Mouse (Mus musculus) splenic B cell, adult 2 months (primary cell): ENCODE measurements around the gene Pdzd2.

Experiments used
- DNase-seq: peaks from one replicate; pipeline ENCODE4 v3.0.0-alpha.2; 2011; ENCODE audit warnings: low read depth, low spot score
- H3K27me3 ChIP-seq: 2 replicates; pipeline ENCODE4 v1.6.1; 2012; ENCODE audit warnings: mild to moderate bottlenecking, low read length, moderate library complexity, mixed read lengths; ENCODE audit not compliant: control insufficient read depth, poor library complexity, insufficient read depth, severe bottlenecking
- H3K36me3 ChIP-seq: 2 replicates; pipeline ENCODE4 v1.6.1; 2012; ENCODE audit warnings: mild to moderate bottlenecking, low read length, moderate library complexity, mixed read lengths; ENCODE audit not compliant: control insufficient read depth, poor library complexity, insufficient read depth, severe bottlenecking

The Pdzd2 gene

GRCm38 (mm10) chr15:12750963-12751362 is 11.2 kb upstream of the Pdzd2 start:
- H3K36me3 ChIP-seq, result no peaks in the 10 kb centered on the region
- no peak for DNase-seq
- no peaks in the 10 kb centered on the region; the same call in 1 of the 2 replicates for H3K27me3 ChIP-seq

- Histone ChIP-seq H3K27me3 (no peaks in the 10 kb centered on the region; the same call in 1 of the 2 replicates), H3K36me3 (no peaks in the 10 kb centered on the region)
- no peak for DNase-seq
Observed at GRCm38 (mm10) chr15:12749549-12750301, 10.0 kb upstream of the Pdzd2 start.

GRCm38 (mm10) chr15:12742117-12742906 is 2.6 kb upstream of the Pdzd2 start:
- H3K36me3 ChIP-seq, result no peaks in the 10 kb centered on the region
- no peak for DNase-seq
- H3K27me3 ChIP-seq, result no peaks in the 10 kb centered on the region

- Histone ChIP-seq H3K36me3 (no peaks in the 10 kb centered on the region), H3K27me3 (no peaks in the 10 kb centered on the region; the same call in 1 of the 2 replicates)
- no peak for DNase-seq
Observed at GRCm38 (mm10) chr15:12738301-12739093, 1.2 kb downstream of the Pdzd2 start.

DNA sequence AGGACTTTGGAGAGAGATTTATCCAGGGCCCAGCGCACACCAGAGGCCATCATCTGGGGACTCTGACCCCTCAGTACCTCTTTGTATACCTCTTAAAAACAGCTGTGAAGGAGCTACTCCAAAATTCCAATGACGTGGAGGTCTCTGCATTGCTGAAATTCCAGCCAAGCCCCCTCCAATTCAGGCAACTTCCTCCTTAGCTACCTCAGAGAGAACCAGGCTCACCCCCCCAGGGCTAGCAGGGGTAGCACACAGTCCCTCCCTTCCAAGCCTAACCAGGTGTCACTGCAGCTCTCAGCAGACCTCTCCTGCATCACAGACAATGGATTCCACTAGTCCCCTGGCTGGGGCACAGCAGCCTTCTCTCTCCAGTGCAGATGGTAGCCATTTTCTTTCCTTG is 4.5 kb downstream of the Pdzd2 start:
- H3K36me3 ChIP-seq, result no peaks in the 10 kb centered on the region; the same call in 1 of the 2 replicates
- DNase-seq, result no peak
- H3K27me3 ChIP-seq, result no peaks in the 10 kb centered on the region; the same call in 1 of the 2 replicates

GRCm38 (mm10) chr15:12734221-12734620 is 5.5 kb downstream of the Pdzd2 start:
- no peaks in the 10 kb centered on the region; the same call in 1 of the 2 replicates for H3K36me3 ChIP-seq
- H3K27me3 ChIP-seq, result no peaks in the 10 kb centered on the region; the same call in 1 of the 2 replicates
- DNase-seq, result no peak

- DNase-seq, result no peak
- Histone ChIP-seq H3K36me3 (no peaks in the 10 kb centered on the region; the same call in 1 of the 2 replicates), H3K27me3 (no peaks in the 10 kb centered on the region; the same call in 1 of the 2 replicates)
Observed at GRCm38 (mm10) chr15:12732613-12733012, 7.1 kb downstream of the Pdzd2 start.

- Histone ChIP-seq H3K36me3 (no peaks in the 10 kb centered on the region; the same call in 1 of the 2 replicates), H3K27me3 (no peaks in the 10 kb centered on the region)
- no peak for DNase-seq
Observed at GRCm38 (mm10) chr15:12728381-12728780, 11.3 kb downstream of the Pdzd2 start.

GRCm38 (mm10) chr15:12725256-12725655 is 14.5 kb downstream of the Pdzd2 start:
- H3K27me3 ChIP-seq, result no peaks in the 10 kb centered on the region
- no peak for DNase-seq
- H3K36me3 ChIP-seq, result no peaks in the 10 kb centered on the region

DNA sequence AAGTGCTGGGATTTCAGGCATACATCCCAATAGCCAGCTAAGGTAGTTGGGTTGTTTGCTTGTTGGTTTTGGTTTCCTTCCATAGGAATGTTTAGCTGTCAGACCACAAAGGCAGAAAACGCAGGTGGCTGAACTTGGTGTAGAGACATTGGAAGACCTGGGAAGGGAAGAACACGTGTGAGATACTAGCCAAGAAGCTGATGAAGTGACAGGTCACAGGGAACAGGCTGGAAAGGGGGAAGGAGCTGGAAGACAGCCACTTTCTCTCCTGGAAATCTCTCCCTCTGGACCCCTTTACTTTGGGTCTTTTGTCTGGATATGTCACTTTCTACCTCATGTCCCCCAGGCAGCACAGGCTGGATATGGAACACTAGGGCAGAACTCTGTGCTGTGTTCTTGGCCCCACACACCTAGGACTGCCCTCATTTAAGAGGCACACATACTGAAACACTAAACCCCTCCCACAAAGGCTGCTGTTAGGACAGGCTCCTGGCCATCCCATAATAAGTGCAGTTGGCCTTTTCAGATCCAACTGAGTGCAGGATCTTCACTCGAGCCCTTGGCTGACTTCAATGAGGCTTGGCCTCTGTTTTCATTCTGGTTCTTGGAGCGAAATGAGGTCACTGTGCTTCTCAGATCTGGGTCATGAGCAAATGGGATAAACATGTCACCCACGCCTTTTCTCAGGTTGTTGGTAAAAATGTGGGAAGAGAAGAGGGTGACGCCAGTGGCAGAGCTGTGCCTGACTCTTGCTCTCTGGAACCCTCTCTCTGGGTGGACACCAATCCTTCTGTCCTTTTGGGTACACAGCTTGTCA is 17.8 kb downstream of the Pdzd2 start:
- H3K27me3 ChIP-seq, result no peaks in the 10 kb centered on the region
- H3K36me3 ChIP-seq, result no peaks in the 10 kb centered on the region
- no peak for DNase-seq

DNA sequence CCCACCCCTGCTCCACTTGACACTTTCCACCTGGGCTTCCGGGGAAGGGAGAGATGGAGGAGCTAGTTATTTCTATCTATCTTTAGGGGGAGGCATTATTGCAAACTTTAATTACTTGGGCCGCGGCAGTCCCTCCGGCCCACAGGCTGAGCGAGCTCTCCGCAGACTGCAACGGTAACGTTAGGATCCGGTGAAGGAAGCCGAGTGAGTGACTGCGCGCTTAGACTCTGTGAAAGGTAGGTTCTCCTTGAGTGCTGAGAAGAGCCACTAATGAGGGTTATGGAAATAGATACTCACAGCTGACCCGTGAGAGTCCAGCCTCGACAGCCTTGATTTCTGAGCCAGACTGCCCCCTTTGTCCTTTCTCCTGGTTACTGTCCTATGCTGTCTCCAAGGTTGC is 20.9 kb downstream of the Pdzd2 start:
- Histone ChIP-seq H3K36me3 (no peaks in the 10 kb centered on the region), H3K27me3 (no peaks in the 10 kb centered on the region)
- no peak for DNase-seq

DNA sequence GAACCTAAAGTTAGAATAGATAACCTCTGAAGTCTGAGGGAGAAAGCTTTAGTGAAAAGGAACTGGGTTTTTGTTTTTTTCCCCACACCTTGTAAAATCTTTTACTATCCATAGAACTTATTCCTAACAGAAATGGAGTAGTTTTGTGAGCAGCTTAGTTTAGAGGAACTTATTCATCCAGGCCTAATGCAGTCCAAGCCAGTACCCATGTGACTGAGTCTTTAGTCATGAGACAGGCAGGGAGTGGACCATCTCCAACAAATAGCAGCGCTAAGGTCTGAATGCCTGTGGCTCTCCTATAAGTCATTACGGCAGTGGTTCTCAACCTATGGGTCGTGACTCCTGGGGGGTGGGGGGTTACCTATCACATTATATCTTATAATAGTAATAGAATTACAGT is 22.3 kb downstream of the Pdzd2 start:
- Histone ChIP-seq H3K27me3 (no peaks in the 10 kb centered on the region), H3K36me3 (no peaks in the 10 kb centered on the region)
- no peak for DNase-seq

DNA sequence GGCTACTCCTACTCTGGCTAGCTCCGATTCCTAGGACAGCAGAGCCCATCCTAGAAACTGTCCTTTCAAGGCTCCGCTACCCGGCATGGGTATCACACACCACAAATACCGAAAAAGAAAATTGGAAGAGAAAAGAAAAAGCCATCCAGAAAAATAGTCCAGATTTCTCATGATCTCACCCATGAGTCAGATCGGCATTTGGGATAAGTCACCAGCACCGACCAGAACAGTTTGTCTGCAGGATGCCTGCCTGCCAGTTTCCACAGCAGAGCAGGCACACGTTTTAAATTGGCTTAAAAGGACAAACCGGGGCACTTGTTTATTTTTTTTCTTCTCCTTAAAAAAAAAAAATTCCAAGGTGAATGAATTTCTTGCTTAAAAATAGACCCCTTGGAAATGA is 22.8 kb downstream of the Pdzd2 start:
- Histone ChIP-seq H3K27me3 (no peaks in the 10 kb centered on the region), H3K36me3 (no peaks in the 10 kb centered on the region)
- no peak for DNase-seq

DNA sequence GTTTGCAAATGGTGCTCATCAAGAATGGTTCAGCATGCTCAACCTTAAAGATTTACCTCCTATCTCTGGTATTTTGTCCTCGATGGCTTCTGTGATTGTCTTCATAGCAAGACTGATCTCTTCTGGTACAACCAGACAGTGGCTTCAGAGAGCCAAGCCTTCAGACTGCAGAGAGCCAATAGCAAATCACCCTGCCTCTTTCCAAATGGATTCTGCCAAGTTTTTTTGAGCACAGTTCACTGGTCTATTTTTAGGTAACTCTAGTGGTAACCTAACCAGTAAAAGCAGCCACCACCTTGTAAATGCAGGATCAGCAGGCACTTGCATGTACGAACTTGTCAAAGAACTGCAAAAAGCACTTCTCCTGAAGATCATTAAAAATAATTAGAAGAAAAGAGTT is 25.4 kb downstream of the Pdzd2 start:
- Histone ChIP-seq H3K36me3 (no peaks in the 10 kb centered on the region), H3K27me3 (no peaks in the 10 kb centered on the region)
- no peak for DNase-seq
